Mouse (Mus musculus) cerebellum, adult 18-20 months (tissue): ENCODE data around the gene Cntn6.

ENCODE experiments used
- DNase-seq, 2 experiments: peaks; one replicate each; pipeline ENCODE4 v3.0.0; 2021

Gene Cntn6

DNA sequence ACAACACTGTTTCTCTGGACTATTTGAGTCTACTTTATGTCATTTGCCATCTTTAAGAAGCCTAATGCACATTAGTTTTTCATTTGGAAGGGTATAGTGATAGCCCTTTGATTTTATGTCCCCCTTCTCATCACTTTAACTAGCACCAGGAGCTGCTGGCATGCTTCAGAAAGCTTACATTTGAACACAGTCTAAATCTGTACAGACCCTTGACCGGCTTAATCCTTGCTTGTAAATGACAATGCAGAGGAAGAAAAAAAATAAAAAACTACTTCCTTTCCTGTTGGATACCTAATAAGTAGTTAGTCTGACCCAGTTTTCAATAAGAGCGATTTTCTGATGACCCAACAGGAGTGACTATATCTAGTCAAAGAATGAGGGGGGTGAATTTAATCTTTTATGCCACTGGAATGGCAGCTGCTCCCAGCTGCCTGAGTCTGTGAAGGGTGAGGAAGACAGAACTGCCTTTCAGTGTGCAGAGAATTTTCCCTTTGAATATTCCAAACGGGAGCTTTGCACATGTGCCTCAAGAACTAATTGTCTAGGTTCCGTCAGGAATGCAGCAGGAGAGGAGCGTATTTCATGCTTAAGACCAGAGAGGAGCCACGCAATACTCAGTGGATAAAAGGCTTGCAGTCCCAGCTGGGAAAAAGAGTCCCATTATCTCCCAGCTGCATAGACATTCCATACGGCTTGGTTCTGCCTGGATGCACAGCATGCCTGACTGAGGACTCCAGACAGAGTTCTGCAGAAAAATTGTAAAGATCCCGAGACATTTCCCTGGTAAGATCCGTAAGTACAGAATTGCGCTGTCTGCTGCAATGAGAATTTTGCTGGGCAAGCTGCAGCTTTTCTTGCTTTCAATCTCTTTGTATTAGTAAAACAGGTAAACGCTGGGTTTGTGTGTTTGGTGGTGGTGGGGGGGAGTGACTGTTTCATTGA, at the start of gene Cntn6:
Gene Cntn6 (plus strand): TSS at position 301 of the 942 bp plus-strand sequence.
- DNase-seq = peak; percentile 65 to 68

DNA sequence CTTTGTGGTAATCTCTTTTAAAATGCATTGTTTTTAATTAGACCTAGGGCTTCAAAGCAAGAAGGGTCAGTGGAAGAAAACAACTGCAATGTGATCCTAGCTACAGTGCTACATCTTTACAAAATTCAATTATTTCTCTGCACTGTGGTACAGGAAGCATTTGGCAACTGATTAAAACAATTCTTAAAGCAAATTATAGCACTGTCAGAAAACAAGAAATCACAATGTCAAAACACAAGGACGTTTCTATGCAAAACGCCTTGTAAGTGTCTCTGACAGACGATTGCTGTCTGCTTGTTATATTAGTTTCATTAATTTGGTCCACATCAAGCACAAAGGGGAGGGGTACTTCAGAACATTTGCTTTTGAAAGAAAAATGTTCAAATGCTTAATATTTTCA, 48.9 kb upstream of the Cntn6 start:
- DNase-seq = no peak

DNA sequence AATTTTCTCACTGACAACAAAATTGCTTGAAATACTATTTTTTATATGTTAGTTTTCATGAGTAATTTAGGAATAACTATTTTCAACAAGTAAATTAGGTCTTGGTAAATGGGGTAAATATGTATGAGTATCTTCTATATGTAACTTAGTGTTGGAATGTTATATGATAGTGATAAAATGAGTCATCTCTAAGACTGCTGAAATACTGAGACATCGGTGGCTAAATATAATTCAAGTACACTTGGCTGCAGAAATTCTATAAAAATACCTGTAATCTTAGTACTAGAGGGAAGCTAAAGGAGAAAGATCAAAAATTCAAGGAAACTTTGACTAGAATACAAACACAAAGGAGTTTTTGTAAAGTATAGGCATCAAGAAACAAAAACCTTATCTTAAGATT, 21.9 kb upstream of the Cntn6 start:
- DNase-seq = no peak

DNA sequence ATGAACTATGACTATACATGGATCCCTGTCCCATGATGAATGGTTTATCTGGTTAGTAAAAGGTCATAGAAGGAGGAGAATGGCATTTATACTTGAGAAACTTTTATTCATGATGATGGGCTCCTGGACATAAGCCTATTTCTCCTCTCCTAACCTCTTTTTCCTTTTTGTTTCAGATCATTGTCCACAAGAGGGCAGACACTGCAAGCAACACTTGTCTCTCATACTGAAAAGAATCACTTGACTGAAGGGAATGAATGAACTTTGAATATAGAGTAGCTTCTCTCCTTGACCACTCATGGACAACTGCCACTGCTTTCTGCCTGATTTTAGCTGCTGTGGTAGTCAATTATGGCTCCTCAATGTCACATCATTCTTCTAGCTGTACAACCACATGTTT, 13.3 kb upstream of the Cntn6 start:
- peak; percentile 31 to 45 for DNase-seq

DNA sequence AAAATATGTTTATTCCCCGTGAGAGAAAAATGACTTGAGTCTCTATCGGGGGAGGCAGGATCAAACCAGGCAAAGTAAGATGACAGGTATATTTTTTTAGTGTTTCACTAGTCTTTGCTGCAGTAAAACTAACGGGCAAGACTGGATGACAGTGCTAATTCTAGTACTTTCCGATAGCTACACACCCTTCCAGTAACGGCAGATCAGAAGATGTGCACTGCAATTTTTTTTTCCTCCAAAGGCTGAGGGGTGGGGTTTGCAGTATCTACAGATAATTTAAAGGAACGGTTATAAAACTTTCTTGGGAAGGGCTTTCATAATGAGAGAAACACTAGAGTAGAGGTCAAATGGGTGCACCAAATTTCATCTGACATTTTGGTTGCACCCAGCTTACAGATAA, 869 bp downstream of the Cntn6 start:
- DNase-seq = peak in 1 of 2 experiments; percentile 12

DNA sequence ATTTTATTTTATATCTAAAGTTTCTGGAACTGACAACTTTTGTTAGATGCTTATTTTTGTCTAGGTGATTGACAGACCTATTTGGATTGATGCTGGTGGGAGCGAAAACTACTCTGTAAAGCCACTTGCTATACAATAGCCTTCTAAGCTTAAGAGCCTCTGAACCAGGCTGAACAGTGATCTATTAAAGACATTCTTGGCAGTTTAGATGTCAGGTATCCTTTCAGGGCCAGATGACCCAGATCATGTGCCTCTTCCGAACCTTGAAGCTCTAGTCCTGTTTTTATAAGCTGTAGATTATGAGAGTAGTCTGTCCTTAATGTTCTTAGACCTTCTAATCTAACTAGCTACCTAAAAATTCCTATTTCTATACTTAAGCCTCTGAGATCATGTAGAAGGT, 3.2 kb downstream of the Cntn6 start:
- DNase-seq = peak; percentile 10 to 36

DNA sequence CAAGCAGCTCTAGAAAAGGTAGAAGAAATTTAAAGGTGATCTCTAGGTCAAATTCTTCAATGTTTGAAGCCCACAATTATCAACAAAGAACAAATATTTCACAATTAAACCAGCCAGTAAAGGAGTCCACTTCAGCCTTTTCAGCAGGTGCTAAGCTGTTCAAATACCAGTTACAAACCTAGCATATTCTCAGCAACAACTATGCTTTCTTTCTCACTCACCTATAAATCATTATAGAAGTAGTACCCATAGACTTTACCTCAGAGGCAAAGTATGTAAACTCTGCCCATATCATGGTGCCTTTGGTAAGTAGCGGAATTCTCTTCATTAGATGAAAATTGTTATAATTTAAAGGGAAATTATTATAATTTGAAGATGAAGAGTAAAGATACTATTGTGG, 71.4 kb downstream of the Cntn6 start:
- DNase-seq = no peak

DNA sequence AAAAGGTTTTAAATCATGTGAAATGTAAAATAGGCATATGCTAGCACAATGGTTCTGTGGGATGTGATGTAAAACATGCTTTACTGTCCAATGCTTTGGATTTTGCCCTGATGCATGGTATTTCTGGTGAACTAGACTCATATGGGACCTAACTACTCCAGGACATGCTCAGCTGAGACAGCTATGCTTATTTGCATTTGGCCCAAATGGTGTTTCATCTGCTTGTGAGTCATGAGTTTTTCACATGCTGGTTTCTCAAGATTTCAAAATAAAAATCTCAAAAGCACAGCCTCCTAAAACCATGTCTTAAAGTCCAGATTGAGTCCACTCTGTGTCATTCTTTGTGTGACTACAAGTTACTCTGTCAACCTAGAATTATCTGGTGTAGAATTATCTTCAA, 77.0 kb downstream of the Cntn6 start:
- no peak for DNase-seq

DNA sequence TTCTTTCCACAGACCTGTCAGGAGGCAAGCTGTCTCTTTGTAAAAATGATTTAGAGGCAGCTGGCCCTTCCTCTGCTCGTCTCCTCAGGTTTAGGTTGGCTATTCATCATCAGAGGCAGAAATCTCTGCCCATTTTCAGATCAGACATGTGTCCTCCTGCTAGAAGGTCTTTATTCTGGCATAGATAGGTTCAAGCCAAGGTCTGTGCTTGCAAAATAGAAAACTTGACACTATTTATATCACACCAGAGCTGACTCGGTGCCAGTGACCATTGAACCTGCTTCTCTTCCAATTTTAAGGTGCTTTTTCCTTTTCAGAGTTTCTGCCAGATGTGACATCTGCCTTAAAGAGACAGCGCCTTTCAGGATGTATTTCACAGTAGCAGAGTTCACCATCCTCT, 95.4 kb downstream of the Cntn6 start:
- DNase-seq = peak; percentile 27 to 39

DNA sequence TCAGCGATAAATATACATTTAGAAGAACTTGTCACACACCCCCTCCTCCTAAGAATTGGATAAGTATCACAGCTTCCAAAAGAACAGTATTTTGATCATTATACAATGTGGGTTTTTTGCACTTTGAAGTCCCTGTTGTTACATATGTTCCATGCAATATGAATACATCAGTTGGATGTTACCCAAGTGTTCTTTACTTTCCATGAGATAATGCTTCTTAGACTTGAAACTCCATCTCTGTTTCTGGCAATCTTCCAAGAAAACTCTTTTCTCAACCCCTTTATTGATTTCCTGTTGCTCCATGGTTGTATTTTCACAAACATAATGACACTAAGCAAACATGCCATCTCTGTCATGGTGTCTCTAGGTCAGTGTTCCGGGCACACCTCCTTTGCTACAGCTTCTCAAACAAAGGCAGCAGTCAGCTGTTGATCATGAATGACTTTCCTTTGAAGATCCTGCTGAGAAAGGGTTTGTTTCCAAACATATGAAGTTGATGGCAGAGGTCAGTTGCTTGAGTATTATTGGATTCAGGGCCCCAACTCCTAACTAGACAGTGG, 108.3 kb downstream of the Cntn6 start:
- no peak for DNase-seq

DNA sequence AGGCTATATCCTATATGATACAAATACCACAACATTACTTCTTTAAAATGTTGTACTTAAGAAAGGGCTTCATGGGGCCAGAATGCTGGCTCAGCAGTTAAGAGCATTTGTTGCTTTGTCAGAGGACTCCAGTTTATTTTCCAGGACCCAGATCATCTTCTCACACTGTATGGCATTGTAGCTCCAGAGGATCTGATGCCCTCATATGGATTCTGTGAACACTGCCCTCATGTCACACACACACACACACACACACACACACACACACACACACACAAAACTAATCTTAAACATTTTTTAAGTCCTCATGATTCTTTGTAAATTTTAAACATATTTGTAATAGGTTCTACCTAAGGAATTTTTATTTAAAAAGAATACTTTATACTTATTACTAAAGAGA, 110.3 kb downstream of the Cntn6 start:
- DNase-seq = no peak

DNA sequence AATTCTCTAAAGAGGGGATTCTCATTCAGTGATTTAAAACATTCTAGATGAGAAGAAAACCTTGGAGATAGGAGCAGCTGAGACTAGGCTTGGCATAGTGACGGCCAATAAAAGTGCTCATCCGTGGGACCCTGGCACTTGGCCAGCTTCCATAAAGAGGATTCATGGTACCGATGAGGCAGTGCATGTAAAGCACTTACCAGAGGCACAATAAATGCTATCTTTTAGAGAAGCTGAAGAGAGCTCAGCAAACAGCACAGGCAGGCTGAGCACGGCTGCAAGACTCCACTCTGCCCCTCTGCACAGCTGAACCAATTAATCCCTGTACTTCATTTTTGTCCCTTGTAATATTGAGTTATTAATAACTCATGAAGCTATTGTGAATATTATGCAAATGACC, 110.8 kb downstream of the Cntn6 start:
- peak in 1 of 2 experiments; percentile 35 for DNase-seq

DNA sequence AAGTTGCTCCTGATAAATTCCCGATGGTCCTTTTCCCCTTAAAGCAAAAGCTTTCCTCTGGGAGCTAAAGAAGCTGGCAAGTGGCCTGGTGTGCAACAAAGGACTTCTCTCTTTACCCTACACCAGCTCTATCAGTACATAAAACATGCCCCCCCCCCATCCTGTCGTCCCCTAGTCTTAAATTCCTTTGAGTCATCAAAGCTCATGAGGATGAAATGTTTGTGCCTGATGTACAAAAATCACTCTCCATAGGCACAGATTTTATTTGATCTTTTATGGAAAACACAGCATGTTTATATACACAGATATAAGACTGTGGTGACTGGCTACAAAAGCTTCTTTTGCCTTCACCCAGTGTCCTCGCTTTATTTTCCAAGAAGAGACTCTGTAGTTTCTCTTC, 112.6 kb downstream of the Cntn6 start:
- DNase-seq = no peak

DNA sequence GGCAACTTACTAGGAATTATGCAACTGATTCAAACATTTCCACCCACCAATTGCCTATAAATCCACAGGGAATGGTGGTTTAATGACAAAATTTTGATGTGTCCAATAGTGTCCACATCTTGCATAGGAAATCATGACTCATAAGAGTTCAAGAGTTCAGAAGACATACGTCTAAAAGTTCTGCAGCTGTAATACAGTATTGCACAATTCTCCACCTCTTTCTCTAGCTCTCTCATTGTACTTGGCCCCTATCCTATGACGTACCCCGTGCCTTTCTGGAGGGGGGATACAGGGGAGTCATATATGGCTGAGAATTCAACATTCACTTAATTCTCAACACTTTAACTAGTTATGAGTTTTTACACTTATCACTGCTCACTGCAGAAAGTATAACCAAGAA, 160.9 kb downstream of the Cntn6 start:
- DNase-seq = no peak

DNA sequence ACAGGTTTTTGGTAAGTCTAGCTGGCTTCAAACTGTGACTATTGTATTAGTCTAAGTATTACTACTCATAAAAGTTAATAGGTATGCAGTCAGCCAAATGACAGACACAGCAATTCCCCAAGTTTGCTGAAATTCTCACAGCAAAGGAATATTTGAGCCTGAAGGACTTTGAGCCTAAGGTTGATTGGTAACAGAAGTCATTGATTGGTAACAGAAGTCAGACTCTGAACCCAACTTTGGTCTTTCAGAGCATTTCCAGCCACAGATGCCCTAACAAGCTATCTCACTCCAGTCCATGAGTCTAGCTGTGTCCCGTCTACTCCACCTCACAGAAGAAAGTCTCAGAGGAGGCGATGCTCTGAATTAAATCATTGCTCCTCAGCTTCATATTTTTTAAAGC, 176.1 kb downstream of the Cntn6 start:
- no peak for DNase-seq

DNA sequence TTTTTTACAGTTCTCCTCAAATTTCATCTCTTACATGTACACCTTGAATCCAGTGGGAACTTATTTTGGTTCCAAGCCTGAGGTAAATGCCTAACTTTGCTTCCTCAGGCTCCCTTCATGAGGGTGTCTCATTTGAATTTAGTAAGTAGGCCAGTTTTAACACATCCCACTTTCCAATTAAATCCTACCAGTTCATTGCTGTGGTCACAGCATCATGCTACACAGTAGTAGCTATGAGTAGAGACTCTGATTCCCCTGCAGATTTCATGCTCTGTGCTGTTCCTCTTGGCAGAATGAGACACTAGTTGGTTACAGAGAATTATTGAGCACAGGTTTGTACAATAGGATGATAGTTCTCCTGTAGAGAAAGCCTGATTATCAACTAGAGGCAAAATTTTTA, 181.7 kb downstream of the Cntn6 start:
- DNase-seq = no peak

DNA sequence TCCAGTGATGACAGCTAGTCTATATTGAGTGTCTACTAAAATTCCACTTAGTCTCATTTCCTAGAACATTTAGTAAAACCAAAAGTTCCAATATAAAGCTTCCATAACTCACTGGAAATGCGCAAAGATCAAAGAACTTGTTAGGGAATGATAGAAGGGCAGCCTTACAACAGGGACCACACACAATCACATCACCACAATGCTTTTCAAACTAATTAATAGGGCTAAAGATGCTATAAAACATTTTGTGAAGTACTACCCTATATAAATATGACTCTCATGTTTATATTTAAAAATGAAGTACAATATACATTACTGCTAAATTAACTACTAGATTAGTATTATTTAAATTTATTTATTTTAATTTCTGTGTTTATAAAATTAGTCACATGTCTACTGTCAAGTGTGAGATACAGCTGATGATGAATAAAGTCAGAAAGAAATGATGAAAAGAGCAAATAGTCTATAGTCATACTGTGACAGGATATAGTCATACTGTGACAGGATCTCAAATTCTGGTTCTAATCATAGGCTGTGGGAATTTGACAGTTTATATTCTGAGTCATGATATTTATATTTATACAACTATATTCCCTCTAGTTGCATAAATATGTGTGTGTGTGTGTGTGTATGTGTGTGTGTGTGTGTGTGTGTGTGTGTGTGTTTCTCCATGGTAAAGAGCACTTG, 187.4 kb downstream of the Cntn6 start:
- DNase-seq = no peak

DNA sequence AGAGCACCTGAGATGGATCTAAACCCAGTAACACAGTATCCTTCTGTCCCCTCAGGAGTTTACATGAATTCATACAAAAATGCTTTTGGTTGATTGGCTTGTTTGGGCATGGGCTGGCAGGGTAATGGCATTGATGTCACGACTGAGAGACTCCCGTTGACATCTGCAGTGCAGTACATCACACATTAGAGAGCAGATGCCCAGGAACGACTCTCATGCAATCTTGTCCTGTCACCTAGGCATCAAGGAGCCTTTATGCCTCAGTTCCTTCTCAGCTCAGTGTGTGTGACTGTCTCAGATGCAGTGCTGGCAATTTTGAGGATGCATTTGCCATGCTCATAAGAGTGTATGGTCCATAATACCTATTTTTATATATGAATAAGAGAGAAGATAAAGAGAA, 195.4 kb downstream of the Cntn6 start:
- DNase-seq = peak; percentile 18 to 36

DNA sequence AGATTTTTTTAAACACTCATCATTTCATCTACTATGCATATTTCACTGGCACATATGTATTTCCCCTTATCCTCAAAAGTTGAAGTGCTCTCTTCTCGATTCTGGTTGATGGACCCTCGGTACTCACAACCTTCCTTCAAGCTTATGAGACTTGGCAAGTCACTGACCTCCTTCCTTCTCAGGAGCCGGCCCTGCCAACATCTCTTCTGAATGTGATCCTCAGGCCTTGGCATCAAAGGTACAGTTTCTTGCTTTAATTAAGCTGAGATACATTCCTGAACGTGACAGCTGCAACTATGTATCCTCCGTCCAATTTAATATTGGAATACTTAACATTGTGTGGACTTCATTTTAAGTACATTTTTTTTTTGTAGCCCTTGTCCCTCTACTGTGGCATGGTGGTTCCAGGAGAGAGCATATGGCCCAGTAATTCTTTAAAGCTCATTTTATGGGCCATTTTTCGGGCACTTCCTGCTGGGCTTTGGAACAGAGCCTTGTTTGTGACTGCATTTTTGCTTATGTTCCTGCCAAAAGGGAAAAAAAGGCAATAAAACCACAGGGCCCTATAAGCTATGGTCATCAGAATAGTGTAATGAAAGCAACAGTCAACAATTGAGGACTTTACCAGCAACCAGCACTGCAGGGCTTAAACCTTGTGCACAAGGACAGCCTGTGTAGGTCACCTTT, 196.0 kb downstream of the Cntn6 start:
- DNase-seq = peak; percentile 88 to 89

DNA sequence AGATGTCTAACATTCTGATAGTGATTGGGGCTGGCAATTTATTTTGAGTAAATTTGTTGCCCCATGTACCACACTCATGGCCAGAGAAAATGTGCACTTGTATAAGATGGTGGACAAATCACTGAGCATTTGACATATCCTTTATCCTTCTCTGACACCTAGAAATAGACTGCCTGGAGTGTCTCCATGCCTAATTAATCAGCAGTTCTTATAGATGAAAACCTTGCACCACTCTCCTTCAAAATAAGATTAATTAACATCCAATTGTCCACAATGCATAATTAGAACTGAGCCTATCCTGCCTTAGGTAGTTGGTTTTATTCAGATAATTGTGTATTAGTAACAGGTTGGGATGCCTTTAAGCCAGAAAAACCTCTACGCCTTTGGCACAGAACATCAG, 236.0 kb downstream of the Cntn6 start:
- no peak for DNase-seq

DNA sequence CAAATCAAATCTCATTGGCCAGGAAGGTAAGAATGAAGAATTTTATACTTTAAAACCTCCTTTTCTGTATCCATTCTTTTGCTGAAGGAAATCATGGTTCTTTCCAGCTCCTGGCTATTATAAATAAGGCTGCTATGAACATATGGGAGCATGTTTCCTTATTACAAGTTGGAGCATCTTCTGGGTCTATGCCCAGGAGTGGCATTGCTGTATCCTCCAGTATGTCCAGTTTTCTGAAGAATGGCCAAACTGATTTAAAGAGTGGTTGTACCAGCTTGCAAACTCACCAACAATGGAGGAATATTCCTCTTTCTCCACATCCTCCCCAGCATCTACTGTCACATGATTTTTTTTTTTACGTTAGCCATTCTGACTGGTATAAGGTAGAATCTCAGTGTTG, 241.7 kb downstream of the Cntn6 start:
- DNase-seq = peak; percentile 14 to 24

DNA sequence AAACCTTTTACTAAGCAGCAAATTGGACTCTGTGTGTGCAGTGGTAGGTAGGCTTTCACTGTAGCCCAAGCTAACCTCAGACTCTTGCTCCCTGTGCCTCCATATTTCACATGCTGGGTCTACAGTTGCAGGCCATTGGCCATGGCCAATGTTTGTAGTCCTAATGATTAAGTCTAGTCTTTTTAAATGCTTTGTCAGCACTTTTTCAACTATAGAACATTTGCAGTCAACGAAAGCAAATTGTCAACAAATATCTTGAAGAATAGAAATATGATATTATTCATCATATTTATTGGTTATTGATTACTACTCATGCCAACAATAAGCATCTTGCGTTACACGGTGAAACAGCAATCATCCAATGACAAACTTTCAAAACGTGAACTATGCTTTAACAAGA, 246.4 kb downstream of the Cntn6 start:
- no peak for DNase-seq

DNA sequence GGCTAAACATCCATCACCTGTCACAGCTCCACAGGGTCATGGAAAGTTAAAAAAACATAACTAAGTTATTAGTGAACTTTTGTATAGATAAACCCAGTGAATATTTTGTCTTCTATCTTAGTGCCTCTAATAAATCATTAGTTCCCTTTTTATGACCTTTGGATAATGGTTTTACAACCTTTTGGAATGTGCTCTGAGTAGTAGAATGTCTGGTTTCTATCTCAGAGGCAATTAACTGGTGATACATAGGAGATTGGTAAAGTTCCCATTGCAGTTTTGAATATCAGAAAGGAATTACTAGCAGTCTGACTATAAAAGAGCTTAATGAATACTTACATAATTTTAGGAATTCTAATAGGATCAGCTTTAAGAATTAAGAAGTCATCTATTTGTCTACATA, 265.5 kb downstream of the Cntn6 start:
- DNase-seq = no peak
